Mouse (Mus musculus) hindbrain, embryonic 13.5 days (tissue): ENCODE results near the gene Lmbr1l. TPM values are rescaled to one million over a fixed set of nuclear protein-coding genes. Genes with fewer than 3 reads are reported as not detected.
A peak's percentile ranks its signal among the peaks of the same experiment; 100 is the strongest.

Source experiments
- ATAC-seq: fragments of 200-750 bp; cut with Nextera tagmentation; 2 replicates; pipeline ENCODE4 v1.8.0; 2017; ENCODE audit warnings: moderate TSS enrichment; ENCODE audit not compliant: low FRiP score
- H3K27ac ChIP-seq: fragments of 300-500 bp; sonication (generic); 2 replicates; pipeline ENCODE4 v1.5.1; 2015; ENCODE audit warnings: inconsistent platforms, mild to moderate bottlenecking, moderate library complexity
- H3K27me3 ChIP-seq: fragments of 300-500 bp; sonication (generic); 2 replicates; pipeline ENCODE4 v1.6.1; 2015; ENCODE audit warnings: mild to moderate bottlenecking, inconsistent platforms
- H3K36me3 ChIP-seq: fragments of 300-500 bp; sonication (generic); 2 replicates; pipeline ENCODE4 v1.6.1; 2015; ENCODE audit warnings: mild to moderate bottlenecking, inconsistent platforms
- H3K4me1 ChIP-seq: fragments of 300-500 bp; sonication (generic); replicated peaks from 2 replicates; pipeline ENCODE4 v1.6.1; 2015; ENCODE audit warnings: inconsistent platforms
- H3K4me2 ChIP-seq: fragments of 300-500 bp; sonication (generic); 2 replicates; pipeline ENCODE4 v1.6.1; 2015; ENCODE audit warnings: inconsistent platforms, mild to moderate bottlenecking, moderate library complexity
- H3K4me3 ChIP-seq: fragments of 300-500 bp; sonication (generic); 2 replicates; pipeline ENCODE4 v1.5.1; 2015; ENCODE audit warnings: mild to moderate bottlenecking, inconsistent platforms
- H3K9ac ChIP-seq: fragments of 300-500 bp; sonication (generic); 2 replicates; pipeline ENCODE4 v1.6.1; 2015; ENCODE audit warnings: mild to moderate bottlenecking, inconsistent platforms
- H3K9me3 ChIP-seq: fragments of 300-500 bp; sonication (generic); 2 replicates; pipeline ENCODE4 v1.6.1; 2016; ENCODE audit warnings: inconsistent platforms
- WGBS: fragments of 180-500 bp; shearing (Covaris S2); methylation state at CpG from one replicate; pipeline ENCODE4 v1.1.7; 2015; 5-methylcytosine and 5-hydroxymethylcytosine counted together
- polyA plus RNA-seq: library from polyadenylated mRNA; unstranded; fragments of >200 nt; fragmentation: Nextera tagmentation; extraction: Ambion mirVana; gene quantifications from 2 replicates; pipeline ENCODE4 v1.2.1, GENCODE M21; 2015

Gene Lmbr1l
- polyA plus RNA-seq, 1 experiment from 2014 or later = 38.3 TPM

DNA sequence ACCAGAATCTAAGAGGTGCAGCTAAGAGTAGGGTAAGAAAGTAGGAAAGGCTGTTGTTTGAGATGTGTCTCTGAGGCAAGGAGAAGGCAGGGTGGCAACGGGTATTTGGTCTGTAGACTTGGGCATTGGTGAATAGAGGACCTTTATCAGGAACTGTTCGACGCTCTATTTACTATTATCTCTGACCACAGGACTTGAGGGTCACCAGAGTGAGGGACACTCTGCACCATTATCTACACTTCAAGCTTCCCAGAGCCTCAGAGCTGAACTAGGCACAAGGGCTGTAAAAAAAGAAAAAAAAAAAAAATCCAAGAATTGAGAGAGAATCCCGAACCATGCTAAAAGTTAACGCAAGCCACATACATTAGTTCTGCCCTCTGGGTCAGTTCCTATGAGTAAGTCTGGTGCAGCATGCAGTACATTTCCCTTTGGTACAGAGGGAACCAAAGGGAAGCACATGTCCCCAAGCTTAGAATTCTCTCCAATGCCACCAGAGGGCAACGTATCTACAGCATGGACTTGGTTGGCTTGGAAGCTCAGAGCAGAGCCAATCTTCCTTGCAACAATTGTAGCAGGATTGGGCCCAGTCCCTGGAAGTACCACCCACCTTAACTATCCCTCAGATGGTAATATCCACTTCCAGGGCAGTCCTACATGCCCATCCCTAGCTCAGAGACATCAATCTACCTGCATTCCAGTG, 26.0 kb downstream of the Lmbr1l start:
- H3K36me3 ChIP-seq = no peaks in the 10 kb centered on the region
- H3K27me3 ChIP-seq = peaks cover 65% of the 10 kb centered on the region
- no peak; the same call in 1 of the 2 replicates for ATAC-seq
- WGBS = 48% methylated on average over 6 of the region's 6 CpGs
- H3K4me2 ChIP-seq = no peak overlapping the region
- no peak overlapping the region for H3K27ac ChIP-seq
- H3K9ac ChIP-seq = no peak overlapping the region
- H3K9me3 ChIP-seq = no peaks in the 10 kb centered on the region
- no peak overlapping the region for H3K4me3 ChIP-seq
- peaks cover 32% of the 10 kb centered on the region for H3K4me1 ChIP-seq

DNA sequence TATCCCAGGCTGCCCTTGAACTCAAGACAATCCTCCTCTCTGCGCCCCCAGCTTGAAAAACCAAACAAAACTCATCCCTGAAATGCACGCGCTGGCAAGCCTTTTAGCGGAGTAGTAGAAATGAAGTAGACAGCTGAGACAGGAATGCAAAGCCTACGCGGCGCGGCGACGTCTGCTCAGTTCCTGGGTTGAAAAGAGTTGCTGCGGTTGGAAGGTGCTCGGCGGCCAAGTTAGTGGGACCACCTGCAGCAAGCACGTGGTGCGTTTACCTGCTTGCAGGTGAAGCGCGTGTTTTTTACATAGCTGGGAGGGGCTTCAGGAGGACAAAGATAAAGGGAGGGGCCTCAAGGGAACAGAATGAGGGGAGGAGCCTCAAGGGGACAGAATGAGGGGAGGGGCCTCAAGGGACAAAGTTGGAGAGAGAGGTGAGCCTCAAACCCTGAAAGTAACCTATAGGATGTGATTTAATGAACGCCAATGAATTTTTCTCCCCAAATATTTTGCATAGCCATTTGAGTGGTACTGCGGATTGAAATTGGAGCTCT, 26.8 kb downstream of the Lmbr1l start:
- Histone ChIP-seq H3K27me3 (peaks cover 57% of the 10 kb centered on the region), H3K4me3 (no peak overlapping the region), H3K4me1 (peaks cover 31% of the 10 kb centered on the region), H3K9ac (no peak overlapping the region), H3K9me3 (no peaks in the 10 kb centered on the region), H3K36me3 (no peaks in the 10 kb centered on the region), H3K4me2 (no peak overlapping the region), H3K27ac (no peak overlapping the region)
- 14% methylated on average over 19 of the region's 19 CpGs for WGBS
- no peak for ATAC-seq

DNA sequence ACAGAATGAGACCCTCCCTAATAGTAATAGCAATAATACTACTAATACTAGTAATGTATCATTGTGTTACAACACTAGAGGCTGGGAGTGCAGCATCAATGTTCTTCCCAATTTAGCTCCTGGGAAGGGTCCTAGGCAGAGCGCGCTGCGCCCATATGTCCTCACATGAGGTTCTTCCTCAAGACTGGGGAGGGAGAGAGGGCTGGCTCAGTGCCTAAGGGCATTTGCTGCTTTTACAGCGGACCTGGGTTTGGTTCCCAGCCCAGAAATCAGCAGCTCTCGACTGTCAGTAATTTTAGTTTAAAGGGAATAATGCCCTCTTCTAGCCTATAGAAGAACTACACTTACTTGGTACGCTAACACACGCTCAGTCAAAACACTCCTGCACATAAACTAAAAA, 30.5 kb downstream of the Lmbr1l start:
- Histone ChIP-seq H3K36me3 (no peaks in the 10 kb centered on the region), H3K4me3 (no peak overlapping the region), H3K9ac (no peak overlapping the region), H3K4me2 (no peak overlapping the region), H3K9me3 (no peaks in the 10 kb centered on the region), H3K27ac (no peak overlapping the region), H3K27me3 (peaks cover 20% of the 10 kb centered on the region), H3K4me1 (0 out of 2 replicates have a peak, but pooled peaks cover 3% of the 10 kb centered on the region)
- WGBS = 85% methylated on average over 7 of the region's 7 CpGs
- no peak for ATAC-seq

DNA sequence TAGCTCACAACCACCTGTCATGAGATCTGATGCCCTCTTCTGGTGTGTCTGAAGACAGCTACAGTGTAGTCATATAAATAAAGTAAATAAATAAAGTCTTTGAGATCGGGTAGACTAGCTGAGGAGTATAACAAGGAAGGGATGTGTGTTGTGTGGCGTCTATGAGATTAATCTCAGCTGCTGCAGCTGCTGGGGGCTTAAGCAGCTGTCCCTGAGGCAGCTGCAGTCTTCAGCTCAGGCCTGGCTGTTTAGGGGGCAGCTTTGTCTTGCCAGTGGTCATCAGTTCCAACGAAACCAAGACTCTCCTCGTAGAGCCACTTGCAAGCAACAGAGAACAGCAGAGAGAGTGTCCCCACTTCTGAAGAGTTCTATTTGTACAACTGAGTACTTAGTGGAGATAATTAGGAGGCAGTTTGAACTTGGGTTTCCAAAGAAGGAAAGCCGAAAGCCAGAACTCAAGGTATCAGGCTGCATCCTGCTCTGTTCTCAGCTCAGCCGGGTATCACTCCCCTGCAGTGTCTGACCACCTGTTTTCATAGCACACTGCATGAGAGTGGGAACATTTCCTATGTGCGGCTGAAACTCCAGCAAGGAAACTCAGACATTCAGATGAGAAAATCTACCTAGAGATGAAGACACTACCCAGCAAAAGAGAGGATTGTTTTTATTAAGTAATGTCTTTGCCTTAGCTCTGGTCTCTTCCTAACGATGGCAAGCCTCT, 31.2 kb downstream of the Lmbr1l start:
- H3K27ac ChIP-seq = no peak overlapping the region
- peaks cover 15% of the 10 kb centered on the region for H3K27me3 ChIP-seq
- no peak for ATAC-seq
- peaks cover 4% of the 10 kb centered on the region for H3K4me1 ChIP-seq
- H3K36me3 ChIP-seq = no peaks in the 10 kb centered on the region
- H3K4me3 ChIP-seq = no peak overlapping the region
- 72% methylated on average over 8 of the region's 8 CpGs for WGBS
- H3K4me2 ChIP-seq = no peak overlapping the region
- no peak overlapping the region for H3K9ac ChIP-seq
- H3K9me3 ChIP-seq = no peaks in the 10 kb centered on the region

DNA sequence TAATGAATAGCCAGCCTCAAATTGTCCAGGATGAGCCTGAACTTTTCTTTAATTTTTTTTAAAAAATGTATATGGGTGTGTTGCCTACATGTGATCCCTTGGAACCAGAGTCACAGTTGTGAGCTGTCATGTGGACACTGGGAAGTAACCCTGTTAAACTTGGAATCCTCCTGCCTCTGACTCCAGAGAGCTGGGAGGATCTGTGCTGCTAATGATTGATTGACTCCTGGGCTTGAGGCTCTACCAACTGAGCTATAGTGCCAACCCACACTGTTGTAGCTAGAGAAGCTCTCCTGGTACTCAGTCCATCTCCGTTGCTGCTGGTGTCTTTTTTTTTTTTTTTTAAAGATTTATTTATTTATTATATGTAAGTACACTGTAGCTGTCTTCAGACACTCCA, 33.9 kb downstream of the Lmbr1l start:
- no peaks in the 10 kb centered on the region for H3K27me3 ChIP-seq
- no peak overlapping the region for H3K27ac ChIP-seq
- no peak overlapping the region for H3K4me2 ChIP-seq
- no peaks in the 10 kb centered on the region for H3K9me3 ChIP-seq
- no peak overlapping the region for H3K9ac ChIP-seq
- no peak for ATAC-seq
- H3K4me3 ChIP-seq = no peak overlapping the region
- H3K36me3 ChIP-seq = no peaks in the 10 kb centered on the region
- 70% methylated on average over 1 of the region's 1 CpGs for WGBS
- peaks cover 22% of the 10 kb centered on the region for H3K4me1 ChIP-seq

DNA sequence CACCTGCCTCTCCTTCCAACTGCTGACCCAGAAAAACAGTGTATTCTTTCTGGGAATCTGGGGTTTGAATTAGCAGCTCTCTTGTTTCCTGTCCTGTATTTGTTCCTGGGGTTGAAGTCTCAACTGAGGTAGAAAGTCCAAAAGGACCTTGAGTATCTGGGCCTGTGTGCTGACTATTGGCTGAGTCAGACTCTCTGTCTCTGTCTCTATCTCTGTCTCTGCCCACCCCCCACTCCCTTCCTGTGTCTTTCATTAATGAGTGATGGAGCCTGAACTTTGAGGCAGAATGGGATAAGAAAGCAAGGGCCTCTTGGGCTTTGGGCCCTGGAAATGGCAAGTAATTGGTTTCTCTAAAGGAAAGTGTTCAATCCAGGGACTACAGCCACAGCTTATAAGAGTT, 34.4 kb downstream of the Lmbr1l start:
- ATAC-seq = no peak

DNA sequence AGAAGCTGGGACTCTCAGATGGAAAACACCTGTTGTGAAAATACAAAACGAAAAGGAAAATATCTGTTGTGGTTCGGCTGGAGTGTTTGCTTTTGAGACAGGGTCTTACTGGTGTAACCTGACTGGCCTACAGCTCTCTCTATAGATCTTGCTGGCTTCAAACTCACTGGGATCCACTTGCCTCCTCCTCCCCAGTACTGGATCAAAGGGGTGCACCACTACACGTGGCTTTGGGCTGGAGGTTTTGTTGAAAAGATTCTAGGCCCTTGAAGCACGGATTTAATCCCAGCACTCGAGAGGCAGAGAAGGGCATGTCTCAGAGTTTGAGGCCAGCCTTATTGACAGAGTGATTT, 36.4 kb downstream of the Lmbr1l start:
- peak overlapping the region; percentile 43; the same call in 1 of the 2 replicates for H3K9ac ChIP-seq
- peak overlapping the region; percentile 53 for H3K27ac ChIP-seq
- H3K9me3 ChIP-seq = no peaks in the 10 kb centered on the region
- peak; percentile 60 for ATAC-seq
- 0 out of 2 replicates have a peak, but pooled peaks cover 6% of the 10 kb centered on the region for H3K36me3 ChIP-seq
- H3K4me3 ChIP-seq = peak overlapping the region; percentile 69
- H3K4me1 ChIP-seq = peaks cover 26% of the 10 kb centered on the region
- peak overlapping the region; percentile 81 for H3K4me2 ChIP-seq
- WGBS = 8% methylated on average over 5 of the region's 5 CpGs
- no peaks in the 10 kb centered on the region for H3K27me3 ChIP-seq

More for the DNA sequence above, 34.4 kb downstream of the Lmbr1l start:
- Histone ChIP-seq H3K4me1 (peaks cover 26% of the 10 kb centered on the region), H3K27me3 (no peaks in the 10 kb centered on the region), H3K9me3 (no peaks in the 10 kb centered on the region), H3K9ac (no peak overlapping the region), H3K4me3 (no peak overlapping the region), H3K36me3 (no peaks in the 10 kb centered on the region), H3K4me2 (no peak overlapping the region), H3K27ac (no peak overlapping the region)

DNA sequence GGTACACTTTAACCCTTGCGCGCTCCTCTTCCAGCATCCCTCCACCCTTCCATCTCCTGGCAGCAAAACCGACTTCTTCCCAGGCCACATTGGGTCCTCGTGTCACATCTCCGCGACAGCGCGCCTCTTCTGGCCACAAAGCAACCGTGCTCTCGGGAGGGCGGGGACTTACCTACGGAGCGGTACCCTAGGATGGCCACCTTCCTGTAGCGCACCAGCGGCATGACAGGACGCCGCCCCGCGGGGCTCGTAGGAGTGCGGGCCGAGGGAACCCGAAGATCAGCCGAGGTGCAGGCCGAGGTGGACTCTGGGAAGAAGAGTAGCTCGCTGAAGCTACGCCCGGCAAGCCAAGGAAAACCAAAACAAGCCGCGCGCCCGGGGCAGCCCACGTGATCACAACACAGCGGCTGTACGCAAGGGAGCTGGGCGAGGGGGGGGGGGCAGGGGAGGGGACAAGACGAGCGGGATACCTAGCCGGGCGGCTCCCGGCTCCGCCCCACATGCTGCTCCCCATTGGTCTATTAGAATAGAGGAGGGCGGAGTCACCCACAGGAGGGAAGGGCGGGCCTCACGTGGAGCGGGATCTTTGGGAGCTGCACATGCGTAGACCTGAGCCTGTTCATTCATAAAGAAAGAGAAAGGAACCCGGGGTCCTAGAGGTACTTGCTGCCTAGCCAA, 36.9 kb downstream of the Lmbr1l start:
- H3K4me2 ChIP-seq = peak overlapping the region; percentile 81
- H3K27me3 ChIP-seq = no peaks in the 10 kb centered on the region
- 0 out of 2 replicates have a peak, but pooled peaks cover 6% of the 10 kb centered on the region for H3K36me3 ChIP-seq
- peak overlapping the region; percentile 81 for H3K9ac ChIP-seq
- ATAC-seq = peak; percentile 97
- H3K27ac ChIP-seq = peak overlapping the region; percentile 90
- H3K4me3 ChIP-seq = peak overlapping the region; percentile 69
- no peaks in the 10 kb centered on the region for H3K9me3 ChIP-seq
- H3K4me1 ChIP-seq = peaks cover 26% of the 10 kb centered on the region
- under 1% methylated on average over 48 of the region's 48 CpGs for WGBS

DNA sequence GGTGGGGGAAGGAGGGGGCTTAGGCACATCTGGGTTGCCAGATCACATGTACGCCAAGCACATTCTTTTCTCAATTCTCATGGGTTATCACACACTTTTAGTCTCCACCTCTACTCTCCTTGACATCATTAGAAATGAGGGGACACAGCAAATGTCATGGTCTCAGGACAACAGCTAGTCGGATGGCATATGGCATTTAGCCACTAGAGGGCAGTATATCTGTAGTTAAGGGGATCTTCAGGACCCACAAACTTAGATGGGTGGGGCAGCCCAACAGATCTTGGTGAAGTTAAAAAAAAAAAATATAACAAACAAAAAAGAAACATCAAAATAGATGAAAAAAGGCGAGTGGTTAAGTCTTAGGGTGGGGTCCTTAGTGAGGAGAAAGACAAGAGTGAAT, 40.7 kb downstream of the Lmbr1l start:
- Histone ChIP-seq H3K9ac (no peak overlapping the region), H3K27ac (no peak overlapping the region), H3K4me3 (no peak overlapping the region), H3K9me3 (no peaks in the 10 kb centered on the region), H3K27me3 (no peaks in the 10 kb centered on the region), H3K4me1 (peaks cover 32% of the 10 kb centered on the region), H3K4me2 (no peak overlapping the region), H3K36me3 (0 out of 2 replicates have a peak, but pooled peaks cover 6% of the 10 kb centered on the region)
- no peak for ATAC-seq
- 15% methylated on average over 3 of the region's 3 CpGs for WGBS

DNA sequence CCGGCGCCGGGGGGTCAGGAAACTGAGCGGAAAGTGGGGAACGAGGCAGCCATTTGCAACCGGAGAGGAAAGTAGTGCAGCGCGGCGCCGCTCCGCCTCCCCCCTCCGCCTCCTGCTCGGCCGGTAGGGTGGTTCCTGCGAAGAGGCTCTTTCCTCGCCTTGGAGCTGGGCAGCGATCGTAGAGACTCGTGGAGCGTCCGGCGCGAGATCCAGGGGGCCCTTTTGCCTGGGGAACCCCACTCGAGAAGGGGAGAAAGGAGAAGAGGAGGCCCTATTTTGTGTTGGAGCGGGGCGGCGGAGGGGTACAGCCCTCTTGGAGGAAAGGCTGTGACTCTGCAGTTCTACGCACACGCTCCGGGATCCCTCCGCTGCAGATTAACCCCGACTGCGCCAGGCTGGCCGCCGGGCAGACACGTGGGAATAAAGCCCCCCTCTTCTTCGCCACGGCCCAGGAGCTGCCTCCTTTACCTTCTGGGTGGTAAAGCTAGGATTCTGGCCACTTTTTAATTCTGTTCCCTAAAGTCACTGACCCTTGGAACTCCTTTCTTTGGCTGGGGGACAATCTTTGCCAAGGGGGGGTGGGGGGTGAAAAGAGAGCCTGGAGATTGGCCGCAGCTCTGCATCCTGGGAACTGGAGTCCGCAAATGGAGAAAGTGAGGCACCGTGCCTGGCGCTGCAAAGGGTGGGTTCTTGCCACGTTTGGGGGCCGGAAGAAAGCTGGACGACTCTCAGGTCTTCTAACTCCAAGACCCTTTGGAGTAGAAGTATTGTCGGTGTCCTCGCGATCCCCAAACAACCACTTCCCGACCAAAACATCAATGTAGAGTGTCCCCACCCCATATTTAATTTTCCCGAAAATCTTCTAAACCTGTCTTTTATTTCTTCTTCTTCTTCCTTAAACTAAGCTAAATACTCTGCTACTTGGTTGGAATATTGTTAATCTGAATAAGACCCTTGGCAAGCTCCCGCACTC, 45.8 kb downstream of the Lmbr1l start:
- Histone ChIP-seq H3K27ac (peak overlapping the region; percentile 99), H3K27me3 (no peaks in the 10 kb centered on the region), H3K4me2 (peak overlapping the region; percentile 100), H3K36me3 (no peaks in the 10 kb centered on the region), H3K4me3 (peak overlapping the region; percentile 100), H3K4me1 (peaks cover 42% of the 10 kb centered on the region), H3K9me3 (no peaks in the 10 kb centered on the region), H3K9ac (peak overlapping the region; percentile 99)
- ATAC-seq = peak; percentile 81
- 1% methylated on average over 51 of the region's 51 CpGs for WGBS

DNA sequence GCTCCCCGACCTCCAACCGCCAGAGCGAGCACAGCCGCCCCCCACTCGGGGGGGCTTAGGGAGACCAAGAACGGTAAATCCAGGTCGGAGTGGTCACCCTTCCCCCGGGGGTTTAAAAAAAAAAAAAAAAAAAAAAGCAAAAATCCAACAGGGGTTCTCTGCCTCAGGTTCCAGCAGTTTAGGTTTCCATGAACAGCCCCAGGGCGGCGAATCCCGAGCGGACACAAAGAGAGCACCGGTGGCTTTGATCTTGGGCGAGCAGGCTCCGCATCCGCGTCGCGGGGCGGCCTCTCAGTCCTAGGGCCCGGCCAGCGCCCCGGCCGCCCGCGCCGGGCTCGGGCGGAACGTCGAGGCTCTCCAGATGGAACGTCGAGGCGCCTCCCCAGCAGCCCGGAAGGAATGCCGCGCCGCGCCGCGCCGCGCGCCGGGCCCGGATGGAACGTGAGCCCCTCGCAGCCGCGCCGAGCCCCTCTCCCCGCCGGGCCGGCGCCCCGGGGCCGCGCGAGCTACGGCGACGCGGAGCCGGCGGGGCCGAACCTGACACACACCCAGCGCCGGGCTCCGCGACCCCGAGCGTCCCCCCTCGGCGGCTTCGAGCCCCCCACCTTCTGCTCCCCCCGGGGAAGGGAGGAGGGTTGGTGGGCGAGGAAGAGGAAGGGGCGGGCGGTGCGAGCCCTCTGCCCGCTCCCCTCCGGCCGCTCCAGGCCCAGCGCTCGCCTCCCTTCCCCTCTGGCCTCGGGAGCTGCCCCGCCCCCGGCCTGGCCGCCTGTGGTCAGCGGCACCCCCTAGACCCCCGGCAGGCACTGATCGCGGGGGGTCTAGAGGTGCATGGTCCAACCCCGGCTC, 46.7 kb downstream of the Lmbr1l start, which contains the start of gene Kmt2d:
TSS of gene Kmt2d (minus strand) at position 135 of the 846 bp plus-strand sequence.
- Histone ChIP-seq H3K4me1 (peaks cover 51% of the 10 kb centered on the region), H3K4me2 (peak within 1 kb of the TSS; percentile 100), H3K36me3 (peaks cover 5% of the 10 kb centered on the region), H3K4me3 (peak within 1 kb of the TSS; percentile 100), H3K9me3 (no peaks in the 10 kb centered on the region), H3K27me3 (no peaks in the 10 kb centered on the region), H3K9ac (peak within 1 kb of the TSS; percentile 99), H3K27ac (peak within 1 kb of the TSS; percentile 99)
- ATAC-seq = peak; percentile 37
- under 1% methylated on average over 47 of the region's 94 CpGs for WGBS
